Mouse (Mus musculus) liver, embryonic 18 days (tissue): Measurements from ENCODE around the gene Retn. TPM values are rescaled to one million over a fixed set of nuclear protein-coding genes. Genes with fewer than 3 reads are reported as not detected.

Experiments
- polyA plus RNA-seq: library from polyadenylated mRNA; depleted of rRNA; stranded (reverse); fragments of >200 nt; gene quantifications from 2 replicates; pipeline ENCODE4 v1.2.3, GENCODE M21; 2012; rRNA removed

The Retn gene
- polyA plus RNA-seq = 0.06 TPM in 1 of 2 replicates, not detected in the other

GRCm38 (mm10) chr8:3655526-3655925 lies at the start of gene Retn:
Gene Retn (plus strand): TSS chr8:3655770.

GRCm38 (mm10) chr8:3621199-3621970 lies 34.2 kb upstream of the Retn start, which contains the start of the genes Xab2 and Pet100:
Gene Xab2 (minus strand): TSS chr8:3621316.
Gene Pet100 (plus strand): TSS chr8:3621548.

GRCm38 (mm10) chr8:3625445-3625844 lies 30.1 kb upstream of the Retn start, which contains the start of gene Pcp2:
Gene Pcp2 (minus strand): TSS chr8:3625545.

GRCm38 (mm10) chr8:3630647-3631477 lies 24.7 kb upstream of the Retn start, which contains the start of gene Stxbp2:
Gene Stxbp2 (plus strand): TSS chr8:3630955.

GRCm38 (mm10) chr8:3665507-3665906 lies 9.9 kb downstream of the Retn start, which contains the start of gene Mcemp1:
Gene Mcemp1 (plus strand): TSS chr8:3665754.

GRCm38 (mm10) chr8:3671980-3672491 lies 16.5 kb downstream of the Retn start, which contains the start of gene Fcor:
Gene Fcor (minus strand): TSS chr8:3672362.

GRCm38 (mm10) chr8:3676131-3676992 lies 20.8 kb downstream of the Retn start, which contains the start of gene Trappc5:
Gene Trappc5 (plus strand): TSS chr8:3676299.

GRCm38 (mm10) chr8:3694121-3694520 lies 38.6 kb downstream of the Retn start, which contains the start of gene Fcer2a:
Gene Fcer2a (minus strand): TSS chr8:3694175.

Other genes starting within 250 kb of the Retn start
- 10.3 and 11.4 TPM in 2 replicates for gene Pex11g, start 188.1 kb upstream of the Retn start, polyA plus RNA-seq
- not detected in 2 replicates for gene Tex45, start 184.9 kb upstream of the Retn start, polyA plus RNA-seq
- 8.1 and 9.2 TPM in 2 replicates for gene Zfp358, start 162.6 kb upstream of the Retn start, polyA plus RNA-seq
- gene Mcoln1, start 155.3 kb upstream of the Retn start, polyA plus RNA-seq = 33.2 and 36.6 TPM in 2 replicates
- gene Pnpla6, start 140.4 kb upstream of the Retn start, polyA plus RNA-seq = 9.6 and 10.9 TPM in 2 replicates
- 7.4 and 9.2 TPM in 2 replicates for gene C330021F23Rik, start 87.8 kb upstream of the Retn start, polyA plus RNA-seq
- 7.4 and 9.1 TPM in 2 replicates for gene Camsap3, start 68.5 kb upstream of the Retn start, polyA plus RNA-seq
- gene Xab2, start 34.5 kb upstream of the Retn start, polyA plus RNA-seq = 20.2 and 22.1 TPM in 2 replicates
- 23.7 and 25.8 TPM in 2 replicates for gene Pet100, start 34.2 kb upstream of the Retn start, polyA plus RNA-seq
- not detected in 2 replicates for gene Pcp2, start 30.2 kb upstream of the Retn start, polyA plus RNA-seq
- gene Stxbp2, start 24.8 kb upstream of the Retn start, polyA plus RNA-seq = 78.9 and 92.8 TPM in 2 replicates
- gene Mcemp1, start 10.0 kb downstream of the Retn start, polyA plus RNA-seq = 12.0 and 17.8 TPM in 2 replicates
- 2.7 and 5.0 TPM in 2 replicates for gene Fcor, start 16.6 kb downstream of the Retn start, polyA plus RNA-seq
- gene Trappc5, start 20.5 kb downstream of the Retn start, polyA plus RNA-seq = 15.3 and 16.1 TPM in 2 replicates
- gene Fcer2a, start 38.4 kb downstream of the Retn start, polyA plus RNA-seq = 0.01 and 0.02 TPM in 2 replicates
- 19.1 and 23.2 TPM in 2 replicates for gene Clec4g, start 64.9 kb downstream of the Retn start, polyA plus RNA-seq
- 0.09 and 0.14 TPM in 2 replicates for gene Cd209a, start 93.2 kb downstream of the Retn start, polyA plus RNA-seq
- gene Cd209e, start 198.5 kb downstream of the Retn start, polyA plus RNA-seq = not detected in 2 replicates
- not detected in 2 replicates for gene Cd209d, start 222.8 kb downstream of the Retn start, polyA plus RNA-seq